Mouse (Mus musculus): Measurements from ENCODE around the gene Inca1.

GRCm38 (mm10) chr11:70742581-70743459, 42.9 kb upstream of the Inca1 start:
- TF ChIP-seq CTCF (IDR thresholded peaks at IDR 0.05; ENCODE audit: control insufficient read depth, insufficient read depth, insufficient replicate concordance, low read depth, low read length), result no peak
- no peak for TF ChIP-seq POLR2A (IDR thresholded peaks at IDR 0.05; ENCODE audit: control insufficient read depth, low read depth, low read length)

Measured in testis, adult 2 months (tissue).